Mouse (Mus musculus) embryonic fibroblast, embryonic 13.5 days (primary cell): ENCODE results near the gene Ptafr. TPM values are rescaled to one million over a fixed set of nuclear protein-coding genes. Genes with fewer than 3 reads are reported as not detected.
A peak's percentile ranks its signal among the peaks of the same experiment; 100 is the strongest.

Experiments used
- H3K27ac ChIP-seq: 2 replicates; pipeline ENCODE4 v1.5.1; 2012; ENCODE audit warnings: low read length, control low read depth, inconsistent platforms; ENCODE audit not compliant: insufficient read depth
- H3K4me1 ChIP-seq: 2 replicates; pipeline ENCODE4 v1.6.1; 2011; ENCODE audit warnings: low read length; ENCODE audit not compliant: control insufficient read depth, insufficient read depth
- H3K4me3 ChIP-seq: 2 replicates; pipeline ENCODE4 v1.5.1; 2011; ENCODE audit warnings: mild to moderate bottlenecking, control low read depth, low read length; ENCODE audit not compliant: insufficient read depth
- CTCF ChIP-seq: IDR thresholded peaks from 2 replicates; pipeline ENCODE4 v1.5.1; 2011; ENCODE audit warnings: mild to moderate bottlenecking, control low read depth, low read length, moderate library complexity, borderline replicate concordance; ENCODE audit not compliant: insufficient read depth
- POLR2A ChIP-seq: IDR thresholded peaks from 2 replicates; pipeline ENCODE4 v1.6.1; 2011; ENCODE audit warnings: low read depth, mild to moderate bottlenecking, control low read depth, low read length, moderate library complexity
- polyA plus RNA-seq: library from polyadenylated mRNA; stranded (reverse); fragments of >200 nt; gene quantifications from 2 replicates; pipeline ENCODE4 v1.2.4, GENCODE M21; 2011; ENCODE audit warnings: low read depth; ENCODE audit not compliant: missing spikeins, insufficient read length

The Ptafr gene
- not detected in 2 replicates for polyA plus RNA-seq

DNA sequence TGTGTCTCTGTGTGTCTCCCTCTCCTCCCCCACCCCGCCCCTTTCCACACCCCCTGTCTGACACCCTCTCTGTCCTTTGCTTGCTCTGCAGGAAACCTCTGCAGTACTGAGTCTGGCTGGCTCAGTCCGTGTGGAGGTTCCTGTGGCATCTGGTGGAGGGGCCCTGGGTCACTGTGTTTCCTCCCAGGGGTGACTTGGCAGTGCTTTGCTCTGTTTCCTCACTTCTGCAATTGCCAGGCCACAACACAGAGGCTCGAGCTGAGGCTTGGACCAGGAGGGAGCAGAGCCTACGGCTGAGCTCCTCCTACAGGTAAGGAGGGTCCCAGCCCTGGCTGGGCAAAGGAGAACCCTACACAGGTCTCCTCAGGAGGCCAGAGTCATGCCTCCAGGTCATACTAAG, at the start of gene Ptafr:
Gene Ptafr, plus strand, starts transcription at position 103 of the 400 bp plus-strand sequence.
- Histone ChIP-seq H3K4me3 (no peak within 1 kb of the TSS), H3K4me1 (no peaks in the 10 kb centered on the region), H3K27ac (no peak within 1 kb of the TSS)
- TF ChIP-seq POLR2A: no peak
- no peak for TF ChIP-seq CTCF

DNA sequence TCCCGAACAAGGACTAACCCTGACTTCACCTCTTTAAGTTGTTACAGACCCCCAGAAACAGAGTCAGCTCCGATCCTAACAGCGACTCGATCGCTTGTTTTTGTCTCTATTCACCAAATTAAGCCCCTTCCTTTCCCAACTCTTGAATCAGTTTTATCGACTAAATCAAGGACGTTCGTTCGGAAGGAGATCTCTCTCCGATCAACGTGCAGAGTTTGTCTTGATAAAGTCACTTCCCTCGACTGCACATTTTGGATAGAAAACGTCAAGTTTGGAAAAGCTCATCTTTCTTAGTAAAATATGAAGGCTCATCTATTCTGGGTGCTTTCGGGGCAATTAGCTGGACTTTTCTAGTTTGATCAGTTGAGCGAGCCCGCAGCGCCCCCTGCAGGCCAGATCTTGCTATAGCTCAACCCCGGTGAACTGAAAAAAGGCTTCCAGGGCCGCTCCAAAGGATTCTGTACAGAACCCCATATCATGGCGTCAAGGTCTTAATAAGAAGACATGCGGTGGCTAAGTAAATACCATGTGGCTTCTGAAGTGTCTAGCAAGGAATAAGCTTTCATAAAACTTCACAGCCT, 49.2 kb upstream of the Ptafr start:
- Histone ChIP-seq H3K4me1 (0 out of 2 replicates have a peak, but pooled peaks cover 2% of the 10 kb centered on the region), H3K27ac (peak overlapping the region; percentile 100), H3K4me3 (peak overlapping the region; percentile 43)
- TF ChIP-seq CTCF (0 out of 2 replicates have a peak, but pooled peaks have one; percentile 37), POLR2A (peak; percentile 56; the same call in 1 of the 2 replicates)

DNA sequence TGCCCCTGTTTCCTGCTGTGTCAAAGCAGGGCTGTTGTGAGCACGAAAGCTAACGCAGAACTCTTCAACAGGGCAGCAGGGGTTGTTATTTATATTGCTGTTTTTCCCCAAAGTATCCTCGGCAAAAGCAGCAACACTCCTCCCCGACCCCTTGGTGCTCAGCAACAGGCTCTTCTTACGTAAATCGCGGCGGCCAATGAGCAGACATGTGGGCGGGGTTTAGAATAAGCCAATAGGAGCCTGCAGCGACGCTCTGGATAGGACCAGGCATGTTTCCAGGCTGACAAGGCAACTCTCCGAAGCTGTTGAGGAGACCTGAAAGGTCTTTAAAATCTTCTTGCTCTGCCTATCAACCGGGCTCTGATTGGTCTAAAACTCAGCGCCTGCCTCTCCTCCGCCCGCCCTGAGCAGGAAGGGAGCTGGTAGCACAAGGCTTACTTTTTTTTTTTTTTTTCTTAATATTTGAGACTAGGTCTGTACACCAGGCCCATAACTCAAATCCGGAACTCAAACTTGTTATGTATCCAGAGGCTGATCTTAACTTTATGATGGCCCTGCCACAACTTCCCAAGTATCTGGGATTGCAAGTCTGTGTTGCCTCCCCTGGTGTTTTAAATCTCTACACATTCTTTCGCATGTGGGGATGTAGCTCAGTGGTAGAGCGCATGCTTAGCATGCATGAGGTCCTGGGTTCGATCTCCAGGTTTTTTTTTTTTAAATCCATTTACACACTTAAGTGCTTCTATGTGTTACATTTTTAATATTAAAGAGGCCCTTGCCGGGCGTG, 48.3 kb upstream of the Ptafr start:
- H3K4me3 ChIP-seq: peak overlapping the region; percentile 41
- peak overlapping the region; percentile 100 for H3K27ac ChIP-seq
- TF ChIP-seq POLR2A (peak; percentile 92), CTCF (no peak)

DNA sequence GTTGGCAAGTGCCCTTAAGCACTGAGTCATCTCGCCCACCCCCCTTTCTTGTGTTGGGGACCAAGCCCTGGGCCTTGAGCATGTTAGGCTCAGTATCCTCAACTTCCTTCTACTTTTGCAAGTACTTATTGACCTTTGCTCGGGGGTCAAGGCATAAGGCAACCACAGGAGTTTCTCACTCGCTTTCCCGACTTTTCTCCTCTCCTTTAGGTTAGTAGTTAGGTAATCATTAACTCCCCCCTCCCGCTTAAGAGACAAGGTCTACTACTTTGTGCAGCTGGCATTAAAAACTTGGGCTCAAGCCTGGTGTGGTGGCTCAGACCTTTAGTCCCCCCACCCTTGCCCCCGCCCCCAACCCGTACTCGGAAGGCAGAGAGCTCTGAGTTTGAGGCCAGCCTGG, 45.8 kb upstream of the Ptafr start:
- Histone ChIP-seq H3K27ac (no peak overlapping the region), H3K4me3 (no peak overlapping the region), H3K4me1 (0 out of 2 replicates have a peak, but pooled peaks cover 2% of the 10 kb centered on the region)
- TF ChIP-seq POLR2A: no peak
- no peak for TF ChIP-seq CTCF

More for the DNA sequence above, 48.3 kb upstream of the Ptafr start:
- H3K4me1 ChIP-seq: 0 out of 2 replicates have a peak, but pooled peaks cover 2% of the 10 kb centered on the region

DNA sequence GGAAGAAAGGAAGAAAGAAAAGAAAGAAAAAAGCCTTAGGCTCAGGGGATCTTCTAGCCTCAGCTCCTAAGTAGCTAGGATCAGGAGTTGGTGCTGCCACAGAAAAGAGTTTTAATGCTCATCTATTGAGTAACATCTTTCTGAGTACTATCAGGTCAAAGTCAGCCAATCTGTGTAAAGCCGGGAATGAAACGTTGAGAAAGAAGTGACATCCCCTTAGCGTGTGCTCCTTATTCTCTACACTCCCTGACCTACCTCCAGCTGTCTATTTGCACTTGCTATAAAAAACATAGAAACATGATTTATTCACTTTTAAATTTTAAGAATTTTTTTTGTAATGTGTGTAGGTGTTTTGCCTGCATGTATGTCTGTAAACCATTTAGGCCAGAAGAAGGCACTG, 44.7 kb upstream of the Ptafr start:
- Histone ChIP-seq H3K27ac (no peak overlapping the region), H3K4me1 (no peaks in the 10 kb centered on the region), H3K4me3 (no peak overlapping the region)
- TF ChIP-seq POLR2A (no peak), CTCF (no peak)

DNA sequence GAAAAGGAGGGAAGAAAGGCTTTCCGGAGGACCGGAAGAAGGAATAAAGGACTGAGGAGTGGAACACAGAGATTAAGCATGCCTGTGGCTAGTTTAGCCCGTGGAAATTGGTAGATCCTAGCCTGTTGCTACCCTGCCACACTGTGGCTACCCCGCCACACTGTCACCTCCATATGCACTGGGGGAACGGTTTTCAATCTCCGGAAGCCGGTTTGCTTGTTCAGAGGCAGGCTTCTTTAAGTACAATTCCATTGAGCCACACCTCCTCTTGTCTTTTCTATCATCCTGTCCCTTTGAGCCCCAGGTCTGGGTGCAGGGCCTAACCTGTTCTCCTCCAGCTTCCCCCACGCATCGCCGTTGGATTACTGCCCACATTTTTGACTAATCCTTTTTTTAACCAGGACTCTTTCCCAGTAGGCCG, 39.5 kb upstream of the Ptafr start:
- TF ChIP-seq CTCF: no peak
- no peak for TF ChIP-seq POLR2A
- Histone ChIP-seq H3K4me1 (0 out of 2 replicates have a peak, but pooled peaks cover 5% of the 10 kb centered on the region), H3K4me3 (no peak overlapping the region), H3K27ac (peak overlapping the region; percentile 28)

DNA sequence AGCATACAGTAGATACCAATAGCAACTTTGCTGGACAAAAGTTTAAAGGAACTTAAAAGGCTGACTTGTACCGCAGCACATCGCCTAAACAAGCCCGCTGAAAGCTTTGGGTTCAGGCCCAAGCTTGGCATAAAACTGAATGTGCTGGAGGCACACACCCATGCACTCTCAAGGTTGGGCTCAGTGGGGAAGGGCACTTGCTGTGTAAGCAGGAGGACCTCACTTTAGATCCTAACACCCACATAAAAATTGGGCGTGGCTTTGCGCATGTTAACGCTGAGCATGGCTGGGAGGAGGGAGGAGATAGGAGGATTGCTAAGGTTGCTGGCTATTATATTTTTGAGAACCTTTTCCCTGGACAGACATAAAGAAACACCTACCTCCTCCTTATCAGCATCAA, 39.1 kb upstream of the Ptafr start:
- H3K4me1 ChIP-seq: 0 out of 2 replicates have a peak, but pooled peaks cover 5% of the 10 kb centered on the region
- TF ChIP-seq POLR2A (no peak), CTCF (no peak)
- H3K27ac ChIP-seq: peak overlapping the region; percentile 28
- H3K4me3 ChIP-seq: no peak overlapping the region

DNA sequence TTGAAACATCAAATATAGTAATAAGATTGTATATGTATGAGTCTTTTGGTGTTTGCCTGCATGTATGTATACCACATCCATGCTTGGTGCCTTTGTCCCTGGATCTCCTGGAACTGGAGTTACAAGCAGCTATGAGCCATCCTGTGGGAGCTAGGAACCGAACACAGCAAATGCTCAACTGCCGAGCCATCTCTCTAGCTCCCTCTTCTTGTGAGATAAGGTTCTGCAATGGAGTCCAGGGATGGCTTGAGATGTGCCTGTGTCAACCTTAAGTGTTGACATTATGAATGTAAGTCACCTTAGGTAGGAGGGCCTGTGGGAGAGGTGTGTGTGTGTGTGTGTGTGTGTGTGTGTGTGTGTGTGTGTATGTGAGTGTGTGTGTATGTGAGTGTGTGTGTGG, 37.2 kb upstream of the Ptafr start:
- H3K27ac ChIP-seq: no peak overlapping the region
- H3K4me1 ChIP-seq: peaks cover 5% of the 10 kb centered on the region; the same call in 1 of the 2 replicates
- no peak overlapping the region for H3K4me3 ChIP-seq
- TF ChIP-seq CTCF (no peak), POLR2A (no peak)

DNA sequence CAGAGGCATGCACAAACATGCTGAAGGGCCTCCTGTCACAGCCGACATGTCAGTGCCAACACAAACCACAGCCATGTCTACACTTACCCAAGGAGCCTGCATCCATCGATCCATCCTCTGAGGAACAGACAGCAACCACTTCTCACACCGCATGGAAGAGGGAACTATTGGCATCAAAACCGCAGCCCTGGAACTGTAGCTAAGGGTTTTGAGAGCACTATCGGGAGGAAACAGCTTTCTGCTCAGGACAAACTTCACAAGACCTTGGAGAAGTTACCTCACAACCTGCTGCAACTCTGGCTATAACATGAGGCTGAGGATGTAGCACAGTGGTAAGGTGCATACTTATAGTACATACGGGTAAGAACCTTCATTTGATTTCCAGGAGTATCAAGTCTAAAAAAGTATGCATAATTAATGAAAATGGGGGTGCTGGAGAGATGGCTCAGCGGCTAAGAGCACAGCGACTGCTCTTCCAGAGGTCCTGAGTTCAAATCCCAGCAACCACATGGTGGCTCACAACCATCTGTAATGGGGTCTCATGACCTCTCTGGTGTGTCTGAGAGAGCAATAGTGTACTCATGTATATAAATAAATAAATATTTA, 35.8 kb upstream of the Ptafr start:
- TF ChIP-seq CTCF (no peak), POLR2A (no peak; the same call in 1 of the 2 replicates)
- no peak overlapping the region for H3K4me3 ChIP-seq
- no peak overlapping the region for H3K27ac ChIP-seq
- H3K4me1 ChIP-seq: peaks cover 5% of the 10 kb centered on the region; the same call in 1 of the 2 replicates

DNA sequence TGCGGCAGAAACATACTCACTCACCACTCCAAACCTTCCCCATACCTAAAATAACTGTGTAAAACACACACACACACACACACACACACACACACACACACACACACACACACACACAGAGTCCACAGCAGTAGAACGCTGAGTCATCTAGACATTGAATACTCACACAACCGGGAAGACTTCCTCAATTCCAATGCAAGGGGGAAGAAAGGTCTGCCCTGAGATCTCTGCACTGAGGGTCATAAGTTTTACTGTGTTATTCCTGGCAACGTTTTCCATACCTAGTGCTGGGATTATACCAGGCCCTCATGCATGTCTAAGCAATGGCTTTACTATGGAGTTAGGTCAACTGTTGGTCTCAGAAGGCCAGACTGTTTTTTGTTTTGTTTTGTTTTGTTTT, 34.5 kb upstream of the Ptafr start:
- no peak overlapping the region for H3K4me3 ChIP-seq
- peak overlapping the region; percentile 27; the same call in 1 of the 2 replicates for H3K27ac ChIP-seq
- TF ChIP-seq POLR2A (no peak), CTCF (no peak)
- peaks cover 5% of the 10 kb centered on the region; the same call in 1 of the 2 replicates for H3K4me1 ChIP-seq
